Mouse (Mus musculus) CH12.LX (cell line): ENCODE data around the gene Glo1. TPM values are rescaled to one million over a fixed set of nuclear protein-coding genes. Genes with fewer than 3 reads are reported as not detected.
"Not testable (repeated sequence)": the region's sequence is repeated elsewhere in the genome, so short reads cannot be mapped to it uniquely, and the experiment has no call there.

Experiments used
- DNase-seq: peaks from one replicate; pipeline ENCODE4 v3.0.0-alpha.2; 2013; ENCODE audit errors: extremely low read depth
- H3K27ac ChIP-seq: 2 replicates; pipeline ENCODE4 v1.5.1; 2012; ENCODE audit warnings: low read depth, mild to moderate bottlenecking, control low read depth, moderate library complexity; ENCODE audit not compliant: insufficient read depth
- H3K27me3 ChIP-seq: replicated peaks from 2 replicates; pipeline ENCODE3; 2012; ENCODE audit warnings: inconsistent platforms
- H3K36me3 ChIP-seq, 2 experiments: replicated peaks in 1 of 2; 2 replicates each; pipeline versions ENCODE3 to v1.6.1; 2012; ENCODE audit warnings: inconsistent platforms in 1 of 2, low read length in 1 of 2, mild to moderate bottlenecking in 1 of 2, mixed read lengths in 1 of 2, moderate library complexity in 1 of 2; ENCODE audit not compliant: control insufficient read depth in 1 of 2, insufficient read depth in 1 of 2
- H3K4me1 ChIP-seq, 2 experiments: 2 replicates each; pipeline ENCODE4 v1.6.1; 2012; ENCODE audit warnings: inconsistent platforms in 1 of 2, moderate library complexity in 1 of 2; ENCODE audit not compliant: insufficient read depth in 2 of 2, control insufficient read depth in 1 of 2
- H3K4me2 ChIP-seq: 2 replicates; pipeline ENCODE4 v1.6.1; 2012; ENCODE audit warnings: low read depth, mild to moderate bottlenecking, control low read depth; ENCODE audit not compliant: poor library complexity, insufficient read depth, severe bottlenecking
- H3K4me3 ChIP-seq, 3 experiments: fragments of 150-350 bp in 1 of 3; sonication (generic) in 1 of 3; replicated peaks in 1 of 3; 2 replicates each; pipeline versions ENCODE3 to v1.5.1; 2011 to 2012; ENCODE audit warnings: low read depth in 2 of 3, low read length in 2 of 3, mild to moderate bottlenecking in 2 of 3, moderate library complexity in 2 of 3, control low read depth in 1 of 3, improper control_type of control experiment in 1 of 3, inconsistent platforms in 1 of 3, mixed read lengths in 1 of 3; ENCODE audit not compliant: poor library complexity in 1 of 3
- H3K79me2 ChIP-seq: replicated peaks from 2 replicates; pipeline ENCODE4 v1.6.1; 2012; ENCODE audit warnings: mild to moderate bottlenecking, moderate library complexity; ENCODE audit not compliant: control insufficient read depth, poor library complexity, insufficient read depth, severe bottlenecking; ENCODE audit errors: extremely low read depth
- H3K9ac ChIP-seq: 2 replicates; pipeline ENCODE4 v1.6.1; 2012; ENCODE audit warnings: low read depth, mild to moderate bottlenecking, control low read depth, moderate library complexity; ENCODE audit not compliant: insufficient read depth
- H3K9me3 ChIP-seq: replicated peaks from 2 replicates; pipeline ENCODE3; 2012; ENCODE audit warnings: low read length, inconsistent platforms, mixed read lengths
- CHD1 ChIP-seq: IDR thresholded peaks from 2 replicates; pipeline ENCODE4 v1.6.1; 2012; ENCODE audit warnings: low read depth, low read length, improper control_type of control experiment, inconsistent platforms
- CTCF ChIP-seq, 2 experiments: IDR thresholded peaks in 1 of 2; conservative IDR thresholded peaks in 1 of 2; 2 replicates each; pipeline ENCODE4 v1.5.1; 2011 to 2012; ENCODE audit warnings: low read depth in 2 of 2, low read length in 2 of 2, improper control_type of control experiment in 1 of 2, inconsistent platforms in 1 of 2, mild to moderate bottlenecking in 1 of 2, moderate library complexity in 1 of 2
- E2F4 ChIP-seq: IDR thresholded peaks from 2 replicates; pipeline ENCODE4 v1.6.1; 2011; ENCODE audit warnings: low read depth, low read length, improper control_type of control experiment; ENCODE audit not compliant: insufficient replicate concordance
- GABPA ChIP-seq: IDR thresholded peaks from 2 replicates; pipeline ENCODE4 v1.6.1; 2012; ENCODE audit warnings: low read depth, low read length, improper control_type of control experiment, inconsistent platforms; ENCODE audit not compliant: insufficient replicate concordance
- IRF4 ChIP-seq: IDR thresholded peaks from 2 replicates; pipeline ENCODE4 v1.6.1; 2014; ENCODE audit warnings: low read depth, mild to moderate bottlenecking, inconsistent platforms, low read length, improper control_type of control experiment
- JUND ChIP-seq: conservative IDR thresholded peaks from 2 replicates; pipeline ENCODE4 v1.6.1; 2011; ENCODE audit warnings: low read depth, low read length, improper control_type of control experiment
- MAFK ChIP-seq: IDR thresholded peaks from 2 replicates; pipeline ENCODE4 v1.6.1; 2011; ENCODE audit warnings: low read length, improper control_type of control experiment; ENCODE audit not compliant: insufficient replicate concordance
- MAX ChIP-seq: IDR thresholded peaks from 2 replicates; pipeline ENCODE4 v1.6.1; 2011; ENCODE audit warnings: low read length, improper control_type of control experiment
- MYC ChIP-seq: IDR thresholded peaks from 2 replicates; pipeline ENCODE4 v1.6.1; 2011; ENCODE audit warnings: low read depth, mild to moderate bottlenecking, improper control_type of control experiment, low read length
- NRF1 ChIP-seq: IDR thresholded peaks from 2 replicates; pipeline ENCODE4 v1.6.1; 2014; ENCODE audit warnings: low read depth, mild to moderate bottlenecking, inconsistent platforms, low read length, improper control_type of control experiment, moderate library complexity
- POLR2AphosphoS2 ChIP-seq: IDR thresholded peaks from 2 replicates; pipeline ENCODE4 v1.6.1; 2011; ENCODE audit warnings: low read depth, low read length, improper control_type of control experiment
- RAD21 ChIP-seq: IDR thresholded peaks from 2 replicates; pipeline ENCODE4 v1.6.1; 2011; ENCODE audit warnings: low read depth, mild to moderate bottlenecking, low read length, improper control_type of control experiment, moderate library complexity
- RCOR1 ChIP-seq: conservative IDR thresholded peaks from 2 replicates; pipeline ENCODE4 v1.6.1; 2012; ENCODE audit warnings: low read depth, mild to moderate bottlenecking, inconsistent platforms, low read length, improper control_type of control experiment
- ZC3H11A ChIP-seq: IDR thresholded peaks from 2 replicates; pipeline ENCODE4 v1.6.1; 2012; ENCODE audit warnings: low read depth, mild to moderate bottlenecking, inconsistent platforms, low read length, improper control_type of control experiment
- ZKSCAN1 ChIP-seq: IDR thresholded peaks from 2 replicates; pipeline ENCODE4 v1.6.1; 2012; ENCODE audit warnings: low read depth, inconsistent platforms, low read length, improper control_type of control experiment, borderline replicate concordance
- ZMIZ1 ChIP-seq: IDR thresholded peaks from 2 replicates; pipeline ENCODE4 v1.6.1; 2012; ENCODE audit warnings: low read depth, mild to moderate bottlenecking, inconsistent platforms, low read length, improper control_type of control experiment
- dilution Hi-C: fragments of 300-500 bp; cut with MboI; formaldehyde crosslinking; loops from 2 replicates; pipeline ENCODE4 v1.14.3; 2020; ENCODE audit warnings: low sequenced_read_pairs; ENCODE audit not compliant: extremely low pct_unique_long_range_greater_than_20kb, extremely low pct_ligation_motif_present
- in situ Hi-C: fragments of 300-500 bp; cut with MboI; formaldehyde crosslinking; loops from 3 replicates; pipeline ENCODE4 v1.14.3; 2019; ENCODE audit warnings: low sequenced_read_pairs, low pct_ligation_motif_present, low pct_unique_long_range_greater_than_20kb, mixed read lengths
- polyA plus RNA-seq: library from polyadenylated mRNA; unstranded; fragments of >175 nt; gene quantifications from 2 replicates; pipeline ENCODE4 v1.2.1, GENCODE M21; 2012; ENCODE audit warnings: low read depth; ENCODE audit not compliant: insufficient read length
- total RNA-seq, 2 experiments: library from RNA; depleted of rRNA; stranded (reverse); fragments of 300-350 nt in 1 of 2; fragments of >200 nt in 1 of 2; gene quantifications; 2 replicates each; pipeline ENCODE4 v1.2.3; 2012 to 2014

The Glo1 gene
- total and polyA plus RNA-seq, 3 experiments: 143 to 283 (median 170) TPM

- H3K36me3 ChIP-seq, H3K9ac ChIP-seq, H3K27me3 ChIP-seq, H3K79me2 ChIP-seq, H3K4me1 ChIP-seq, in situ Hi-C loops, DNase-seq, H3K4me3 ChIP-seq, H3K9me3 ChIP-seq, H3K27ac ChIP-seq, H3K4me2 ChIP-seq, dilution Hi-C loops: not testable (repeated sequence)
Measured at GRCm38 (mm10) chr17:30624132-30624531, 2.5 kb downstream of the Glo1 start, which contains the start of gene Dnah8. Dnah8 (plus strand) TSS chr17:30624354.

GRCm38 (mm10) chr17:30623200-30623599 is 3.5 kb downstream of the Glo1 start:
- H3K36me3 ChIP-seq: no peaks in the 10 kb centered on the region
- H3K4me3 ChIP-seq: no peak overlapping the region
- no peak overlapping the region for H3K4me2 ChIP-seq
- no peaks in the 10 kb centered on the region for H3K79me2 ChIP-seq
- DNase-seq: no peak
- dilution Hi-C loops (no loop called here), in situ Hi-C loops (no loop called here)
- H3K4me1 ChIP-seq: no peaks in the 10 kb centered on the region
- no peak for TF ChIP-seq POLR2AphosphoS2
- no peak for TF ChIP-seq GABPA
- TF ChIP-seq MAX: no peak
- TF ChIP-seq E2F4: no peak
- TF ChIP-seq IRF4: no peak
- no peak for TF ChIP-seq RAD21
- no peak for TF ChIP-seq ZKSCAN1
- TF ChIP-seq JUND: no peak
- no peak for TF ChIP-seq ZMIZ1
- TF ChIP-seq MYC: no peak
- no peak for TF ChIP-seq RCOR1
- no peak for TF ChIP-seq CTCF (conservative IDR thresholded peaks at IDR 0.05 in 1 of 2, IDR thresholded peaks at IDR 0.05 in 1 of 2; ENCODE audit: low read depth in 2 of 2, low read length in 2 of 2)
- no peak for TF ChIP-seq CHD1
- TF ChIP-seq NRF1: no peak
- no peak for TF ChIP-seq MAFK
- TF ChIP-seq ZC3H11A: no peak
- H3K9ac ChIP-seq: no peak overlapping the region
- H3K9me3 ChIP-seq: no peaks in the 10 kb centered on the region
- H3K27me3 ChIP-seq: no peaks in the 10 kb centered on the region
- H3K27ac ChIP-seq: no peak overlapping the region
